Mouse (Mus musculus): Measurements from ENCODE around the gene Iqce. TPM values are rescaled to one million over a fixed set of nuclear protein-coding genes. Genes with fewer than 3 reads are reported as not detected.
A peak's percentile ranks its signal among the peaks of the same experiment; 100 is the strongest.

Iqce gene
- polyA plus RNA-seq, 1 experiment from 2014 or later: 28.2 TPM

DNA sequence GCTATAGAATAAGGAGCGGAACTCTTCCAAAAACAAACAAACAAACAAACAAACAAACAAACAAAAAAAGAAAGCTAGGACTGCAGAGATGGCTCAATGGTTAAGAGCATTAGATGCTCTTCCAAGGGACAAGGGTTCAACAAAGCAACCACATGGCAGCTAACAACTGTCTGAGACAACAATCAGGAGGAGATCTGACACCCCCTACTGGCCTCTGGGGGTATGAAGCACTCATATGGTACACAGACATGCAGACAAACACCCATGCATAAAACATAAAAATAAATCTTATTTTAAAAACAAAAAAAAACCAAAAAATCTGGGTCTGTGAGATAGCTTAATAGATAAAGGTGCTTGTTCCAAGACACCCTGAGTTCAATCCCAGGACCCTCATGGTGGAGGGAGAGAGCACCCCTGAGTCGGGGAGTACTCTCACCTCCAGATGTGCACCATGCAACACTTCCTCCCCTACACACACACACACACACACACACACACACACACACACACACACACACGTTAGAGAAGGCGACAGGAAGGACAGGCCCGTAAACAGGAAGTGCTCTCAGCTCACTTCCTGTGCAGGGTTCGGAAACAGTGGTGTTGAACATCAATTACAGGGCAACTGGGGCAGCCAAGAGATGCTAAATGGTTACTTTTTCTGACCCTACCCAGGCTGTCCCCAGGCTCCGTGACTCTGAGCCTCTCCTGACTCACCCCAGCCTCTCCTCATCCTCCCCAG is 65.7 kb downstream of the Iqce start:
- Histone ChIP-seq H3K36me3 (peaks cover 78% of the 10 kb centered on the region), H3K4me2 (replicated peaks) (no peak overlapping the region), H3K9me3 (replicated peaks) (no peaks in the 10 kb centered on the region), H3K9ac (no peak overlapping the region), H3K27ac (replicated peaks) (0 out of 2 replicates have a peak overlapping the region, but pooled peaks have one; percentile 3), H3K4me1 (peaks cover 22% of the 10 kb centered on the region), H3K4me3 (replicated peaks) (no peak overlapping the region), H3K27me3 (no peaks in the 10 kb centered on the region)
- WGBS: 78% methylated on average over 7 of the region's 7 CpGs
- no peak for ATAC-seq (ENCODE audit: insufficient number of reproducible peaks, low FRiP score, low TSS enrichment, low read depth)

DNA sequence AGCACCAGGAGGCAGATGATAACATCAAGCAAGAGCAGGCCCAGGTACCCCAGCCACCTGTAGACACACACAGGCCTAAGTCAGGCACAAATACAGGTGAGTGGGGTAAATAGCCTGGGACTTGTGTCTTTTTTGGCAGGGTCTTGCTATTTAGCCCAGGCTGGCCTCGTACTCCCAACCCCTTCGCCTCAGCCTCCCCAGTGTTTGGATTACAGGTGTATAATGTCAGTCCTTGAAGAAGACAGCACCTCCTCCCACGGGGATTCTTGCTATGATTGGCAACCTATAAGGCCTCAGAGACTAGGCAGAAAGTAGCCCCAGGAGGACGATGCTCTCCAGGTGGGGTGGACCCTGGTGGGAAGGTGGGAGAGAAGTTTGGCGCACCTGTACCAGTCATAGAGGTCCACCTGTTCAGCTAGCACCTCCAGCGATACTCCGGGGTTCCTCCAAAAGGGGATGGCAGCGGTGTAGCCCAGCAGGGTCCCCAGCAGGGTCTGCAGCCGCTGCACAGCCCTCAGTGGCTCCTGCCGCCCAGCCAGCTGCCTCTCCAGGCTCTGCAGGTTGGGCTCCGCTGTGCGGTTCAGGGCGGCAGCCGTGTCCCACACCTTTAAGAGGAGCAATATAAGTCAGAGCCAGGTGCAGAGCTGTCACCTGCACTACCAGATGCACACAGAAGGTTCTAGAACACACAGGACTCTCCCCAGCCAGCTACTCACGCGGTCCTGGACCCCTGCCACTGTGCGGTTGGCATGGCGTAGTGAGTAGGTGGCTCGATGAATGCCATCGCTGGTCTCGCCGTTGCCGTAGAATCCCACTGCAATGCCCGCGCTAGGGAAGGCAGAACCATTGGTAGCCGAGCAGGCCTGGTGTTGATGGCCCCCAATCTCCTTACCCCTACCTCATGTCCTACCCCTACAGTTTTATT is 67.1 kb downstream of the Iqce start:
- WGBS: 94% methylated on average over 26 of the region's 26 CpGs

DNA sequence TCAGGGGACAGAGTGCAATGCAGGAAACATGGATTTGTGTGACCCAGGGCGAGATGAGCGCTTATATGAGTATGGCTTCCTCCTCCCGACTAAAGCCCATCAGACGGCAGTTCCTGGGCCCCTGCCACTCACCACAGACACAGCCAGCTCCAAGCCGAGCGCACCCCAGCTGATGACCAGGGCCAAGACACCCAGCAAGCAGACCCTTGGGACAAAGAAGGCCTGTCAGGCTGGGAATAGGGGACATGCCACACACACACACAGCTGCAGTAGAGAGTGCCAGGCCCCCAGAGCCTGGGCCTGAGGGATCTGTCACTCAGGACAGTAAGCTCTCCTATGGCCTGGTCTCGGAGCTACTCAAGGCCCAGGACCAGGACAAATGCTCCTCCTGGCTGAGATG is 68.7 kb downstream of the Iqce start:
- Histone ChIP-seq H3K27me3 (no peaks in the 10 kb centered on the region), H3K4me1 (no peaks in the 10 kb centered on the region), H3K9ac (no peak overlapping the region), H3K4me2 (replicated peaks) (no peak overlapping the region), H3K4me3 (replicated peaks) (no peak overlapping the region), H3K27ac (replicated peaks) (no peak overlapping the region), H3K36me3 (peaks cover 97% of the 10 kb centered on the region), H3K9me3 (replicated peaks) (no peaks in the 10 kb centered on the region)
- ATAC-seq (ENCODE audit: insufficient number of reproducible peaks, low FRiP score, low TSS enrichment, low read depth): no peak
- 88% methylated on average over 7 of the region's 7 CpGs for WGBS

More for the DNA sequence above, 67.1 kb downstream of the Iqce start:
- Histone ChIP-seq H3K27me3 (no peaks in the 10 kb centered on the region), H3K4me1 (peaks cover 8% of the 10 kb centered on the region), H3K4me3 (replicated peaks) (no peak overlapping the region), H3K36me3 (peaks cover 89% of the 10 kb centered on the region), H3K4me2 (replicated peaks) (no peak overlapping the region), H3K9ac (no peak overlapping the region), H3K9me3 (replicated peaks) (no peaks in the 10 kb centered on the region), H3K27ac (replicated peaks) (no peak overlapping the region)
- no peak for ATAC-seq (ENCODE audit: insufficient number of reproducible peaks, low FRiP score, low TSS enrichment, low read depth)

DNA sequence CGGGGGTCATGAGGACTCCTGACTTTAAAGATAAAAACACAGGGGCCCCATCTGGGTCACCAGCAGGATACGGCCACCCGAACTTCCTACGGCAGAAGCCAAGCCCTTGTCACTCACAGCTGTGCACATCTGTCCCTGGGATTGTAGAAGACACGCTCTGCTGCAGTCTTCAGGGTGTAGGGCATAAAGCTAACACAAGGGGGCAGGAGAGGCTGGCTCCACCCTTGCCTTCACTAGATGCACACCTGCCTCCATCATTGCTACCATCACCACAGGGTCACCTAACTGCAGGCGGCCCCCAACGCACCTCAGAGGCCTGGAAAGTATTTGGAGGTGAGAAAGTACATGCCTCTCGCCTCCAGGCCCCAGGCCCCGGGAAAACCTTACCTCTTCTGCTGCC is 73.2 kb downstream of the Iqce start:
- H3K9ac ChIP-seq: no peak overlapping the region
- ATAC-seq (ENCODE audit: insufficient number of reproducible peaks, low FRiP score, low TSS enrichment, low read depth): no peak
- no peak overlapping the region for H3K4me2 ChIP-seq (replicated peaks)
- H3K36me3 ChIP-seq: peaks cover 92% of the 10 kb centered on the region
- H3K4me1 ChIP-seq: no peaks in the 10 kb centered on the region
- no peaks in the 10 kb centered on the region for H3K9me3 ChIP-seq (replicated peaks)
- H3K27ac ChIP-seq (replicated peaks): no peak overlapping the region
- no peak overlapping the region for H3K4me3 ChIP-seq (replicated peaks)
- 93% methylated on average over 9 of the region's 9 CpGs for WGBS
- no peaks in the 10 kb centered on the region for H3K27me3 ChIP-seq

DNA sequence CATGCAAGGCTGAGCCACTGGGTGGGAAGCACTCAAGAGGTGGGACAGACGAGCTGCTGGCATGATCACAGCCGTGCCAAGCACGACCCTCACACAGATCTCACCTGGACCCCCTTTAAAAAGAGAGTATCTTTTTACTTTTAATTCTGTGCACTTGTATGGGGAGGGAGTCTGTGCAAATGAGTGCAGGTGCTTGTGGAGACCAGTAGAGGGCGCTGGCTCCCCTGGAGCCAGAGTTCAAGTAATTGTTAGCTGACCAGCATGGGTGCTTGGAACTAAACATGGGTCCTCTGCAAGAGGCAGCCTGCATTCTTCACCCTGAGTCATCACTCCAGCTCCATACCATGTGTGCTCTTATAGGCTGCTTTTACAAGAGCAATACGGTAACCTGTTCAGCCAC is 74.6 kb downstream of the Iqce start:
- Histone ChIP-seq H3K4me1 (no peaks in the 10 kb centered on the region), H3K9ac (no peak overlapping the region), H3K36me3 (peaks cover 92% of the 10 kb centered on the region), H3K4me2 (replicated peaks) (no peak overlapping the region), H3K4me3 (replicated peaks) (no peak overlapping the region), H3K27ac (replicated peaks) (no peak overlapping the region), H3K27me3 (no peaks in the 10 kb centered on the region), H3K9me3 (replicated peaks) (no peaks in the 10 kb centered on the region)
- no peak for ATAC-seq (ENCODE audit: insufficient number of reproducible peaks, low FRiP score, low TSS enrichment, low read depth)
- WGBS: 92% methylated on average over 5 of the region's 5 CpGs

DNA sequence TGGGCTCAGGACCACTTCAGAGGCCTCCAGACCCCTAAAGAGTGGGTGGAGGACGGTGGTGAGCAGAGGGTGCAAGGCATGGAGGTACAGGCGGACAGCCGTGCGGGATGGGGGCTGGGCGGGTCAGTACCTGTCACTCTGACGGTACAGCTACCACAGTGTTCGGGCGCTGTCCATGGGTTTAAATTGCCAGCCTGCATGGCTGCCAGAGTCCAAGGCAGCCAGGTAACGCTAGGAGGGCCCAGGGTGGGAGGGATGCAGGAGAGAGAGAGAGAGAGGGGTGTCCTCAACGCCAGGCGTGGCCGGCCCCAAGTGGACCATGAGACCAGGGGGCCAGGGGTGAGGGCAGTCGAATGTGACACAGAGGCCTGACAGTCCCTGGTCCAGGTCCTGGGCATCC is 77.2 kb downstream of the Iqce start:
- H3K9me3 ChIP-seq (replicated peaks): no peaks in the 10 kb centered on the region
- no peak for ATAC-seq (ENCODE audit: insufficient number of reproducible peaks, low FRiP score, low TSS enrichment, low read depth)
- peaks cover 81% of the 10 kb centered on the region for H3K36me3 ChIP-seq
- no peak overlapping the region for H3K27ac ChIP-seq (replicated peaks)
- no peaks in the 10 kb centered on the region for H3K27me3 ChIP-seq
- H3K9ac ChIP-seq: no peak overlapping the region
- no peak overlapping the region for H3K4me3 ChIP-seq (replicated peaks)
- 91% methylated on average over 13 of the region's 13 CpGs for WGBS
- no peak overlapping the region for H3K4me2 ChIP-seq (replicated peaks)
- peaks cover 20% of the 10 kb centered on the region for H3K4me1 ChIP-seq

DNA sequence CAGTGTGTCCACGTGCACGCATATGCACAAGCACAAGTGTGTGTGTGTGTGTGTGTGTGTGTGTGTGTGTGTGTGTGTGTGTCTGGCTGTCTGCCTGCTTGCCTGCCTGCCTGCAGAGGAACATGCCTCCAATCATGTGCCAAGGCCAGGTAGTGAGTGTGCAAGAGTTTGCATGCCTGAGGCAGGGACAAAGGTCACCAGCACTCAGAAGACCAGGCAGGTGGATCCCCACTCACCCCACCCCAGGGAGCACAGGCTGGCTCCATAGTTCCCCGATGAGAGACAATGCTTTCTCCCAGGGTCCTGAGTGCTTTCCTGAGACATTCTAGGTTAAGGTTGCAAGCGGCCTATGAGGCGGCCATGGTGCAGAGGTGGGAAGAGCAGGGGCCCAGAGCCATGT is 77.9 kb downstream of the Iqce start:
- H3K36me3 ChIP-seq: peaks cover 73% of the 10 kb centered on the region
- WGBS: 91% methylated on average over 5 of the region's 5 CpGs

DNA sequence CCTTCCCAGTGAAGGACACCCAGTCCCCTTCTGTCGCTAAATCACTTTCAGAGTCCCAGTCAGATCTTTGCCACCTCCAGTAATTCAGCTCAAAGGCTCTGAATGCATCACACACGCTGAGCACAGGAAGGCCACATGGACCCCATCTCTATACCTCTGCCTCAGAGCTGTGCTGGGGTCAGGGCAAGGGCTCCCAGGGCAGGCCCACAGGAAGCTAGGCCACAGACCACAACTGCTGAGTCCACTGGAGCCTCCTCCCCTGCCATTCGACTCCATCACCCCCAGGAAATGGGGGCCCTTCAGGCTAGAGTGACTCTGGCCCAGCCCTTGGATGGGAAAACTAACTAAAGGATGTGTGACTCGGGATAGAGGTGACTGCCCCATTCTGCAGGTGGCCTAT is 78.4 kb downstream of the Iqce start:
- no peak for ATAC-seq (ENCODE audit: insufficient number of reproducible peaks, low FRiP score, low TSS enrichment, low read depth)
- Histone ChIP-seq H3K4me2 (replicated peaks) (no peak overlapping the region), H3K4me1 (peaks cover 22% of the 10 kb centered on the region), H3K9me3 (replicated peaks) (no peaks in the 10 kb centered on the region), H3K4me3 (replicated peaks) (no peak overlapping the region), H3K27ac (replicated peaks) (no peak overlapping the region), H3K9ac (no peak overlapping the region), H3K36me3 (peaks cover 69% of the 10 kb centered on the region), H3K27me3 (no peaks in the 10 kb centered on the region)
- WGBS: 66% methylated on average over 4 of the region's 4 CpGs

More for the DNA sequence above, 77.9 kb downstream of the Iqce start:
- Histone ChIP-seq H3K4me1 (peaks cover 22% of the 10 kb centered on the region), H3K9me3 (replicated peaks) (no peaks in the 10 kb centered on the region), H3K9ac (no peak overlapping the region), H3K4me2 (replicated peaks) (no peak overlapping the region), H3K27me3 (no peaks in the 10 kb centered on the region), H3K4me3 (replicated peaks) (no peak overlapping the region), H3K27ac (replicated peaks) (no peak overlapping the region)
- no peak for ATAC-seq (ENCODE audit: insufficient number of reproducible peaks, low FRiP score, low TSS enrichment, low read depth)

DNA sequence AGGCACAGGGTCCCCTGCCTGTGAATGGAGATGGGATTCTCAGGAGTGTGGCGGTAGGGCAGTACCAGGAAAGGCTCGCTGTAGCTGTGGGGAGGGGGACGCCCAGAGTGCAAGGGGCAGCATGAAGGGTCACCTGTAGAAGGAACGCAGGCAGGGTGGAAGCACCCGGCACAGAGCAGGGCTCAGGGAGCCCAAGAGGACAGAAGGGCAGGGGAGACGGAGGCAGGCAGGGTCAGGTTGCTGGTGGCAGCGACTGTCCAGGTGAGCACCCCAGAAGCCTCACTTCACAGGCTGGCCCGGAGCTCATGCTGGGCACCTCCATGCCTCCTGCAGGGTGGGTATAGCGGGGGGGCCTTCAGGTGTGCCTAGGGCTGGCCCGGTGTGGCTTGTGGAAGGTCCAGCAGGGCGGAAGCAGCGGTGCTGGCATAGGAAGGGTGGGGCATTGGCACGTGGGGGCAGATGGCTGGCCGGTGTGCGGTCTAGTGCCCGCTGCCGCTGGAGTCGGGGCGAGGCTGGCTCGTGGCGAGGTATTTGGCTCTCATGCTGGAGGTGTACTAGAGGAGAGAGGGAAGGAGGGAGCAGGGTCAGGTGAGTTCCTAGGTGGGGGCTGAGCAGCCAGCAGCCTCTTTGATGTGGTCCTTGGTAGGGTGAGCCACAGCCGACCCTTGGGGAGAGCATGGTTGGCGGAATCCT is 79.1 kb downstream of the Iqce start:
- Histone ChIP-seq H3K9me3 (replicated peaks) (no peaks in the 10 kb centered on the region), H3K4me3 (replicated peaks) (no peak overlapping the region), H3K4me1 (peaks cover 22% of the 10 kb centered on the region), H3K27me3 (no peaks in the 10 kb centered on the region), H3K9ac (no peak overlapping the region), H3K27ac (replicated peaks) (no peak overlapping the region), H3K36me3 (peaks cover 62% of the 10 kb centered on the region), H3K4me2 (replicated peaks) (no peak overlapping the region)
- WGBS: 95% methylated on average over 22 of the region's 23 CpGs
- ATAC-seq (ENCODE audit: insufficient number of reproducible peaks, low FRiP score, low TSS enrichment, low read depth): no peak

DNA sequence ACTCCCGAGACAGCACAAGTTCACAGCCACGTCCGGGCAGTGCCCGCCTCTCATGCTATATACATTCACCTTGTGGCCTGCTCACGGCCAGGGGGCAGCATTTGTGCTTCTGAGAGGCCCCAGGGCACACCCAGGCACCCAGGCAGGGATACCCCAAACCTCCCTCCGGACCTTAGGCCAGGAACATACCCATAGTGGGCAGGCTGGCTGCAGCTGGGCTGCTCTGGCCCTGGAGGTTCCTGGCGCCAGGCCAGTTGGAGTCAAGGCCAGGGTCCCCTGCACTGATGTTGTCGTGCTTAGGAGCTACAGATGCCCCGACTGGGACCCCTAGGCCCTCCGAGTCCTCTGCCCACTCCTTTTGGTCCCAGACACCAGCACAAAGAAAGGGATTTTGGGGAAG is 80.7 kb downstream of the Iqce start:
- Histone ChIP-seq H3K27ac (replicated peaks) (peak overlapping the region; percentile 60), H3K27me3 (no peaks in the 10 kb centered on the region), H3K4me1 (peaks cover 26% of the 10 kb centered on the region), H3K36me3 (peaks cover 46% of the 10 kb centered on the region), H3K9ac (no peak overlapping the region; the same call in 1 of the 2 replicates), H3K4me3 (replicated peaks) (no peak overlapping the region), H3K9me3 (replicated peaks) (no peaks in the 10 kb centered on the region), H3K4me2 (replicated peaks) (no peak overlapping the region)
- no peak for ATAC-seq (ENCODE audit: insufficient number of reproducible peaks, low FRiP score, low TSS enrichment, low read depth)
- 65% methylated on average over 10 of the region's 10 CpGs for WGBS

DNA sequence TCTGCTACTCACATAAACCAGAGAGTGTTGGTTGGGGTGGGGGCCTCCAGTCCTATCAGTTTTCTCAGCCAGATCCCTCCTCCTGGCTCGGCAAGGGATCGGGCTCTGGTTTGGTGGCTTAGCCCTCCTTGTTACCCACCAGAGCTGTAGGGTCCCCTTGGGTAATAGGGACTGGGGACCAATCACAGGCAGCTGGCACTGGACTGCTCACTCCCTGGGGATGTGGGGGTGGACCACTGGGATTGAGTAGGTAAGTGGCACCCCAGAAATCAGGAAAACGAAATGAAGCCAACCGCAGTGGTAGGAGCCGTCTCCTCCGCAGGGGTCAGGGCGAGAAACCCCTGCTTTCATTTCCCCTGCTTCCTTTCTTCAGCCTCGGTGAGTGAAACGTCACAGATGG is 81.1 kb downstream of the Iqce start:
- Histone ChIP-seq H3K4me3 (replicated peaks) (no peak overlapping the region), H3K9me3 (replicated peaks) (no peaks in the 10 kb centered on the region), H3K27ac (replicated peaks) (peak overlapping the region; percentile 60), H3K4me2 (replicated peaks) (no peak overlapping the region), H3K36me3 (peaks cover 42% of the 10 kb centered on the region), H3K9ac (no peak overlapping the region), H3K4me1 (peaks cover 30% of the 10 kb centered on the region), H3K27me3 (no peaks in the 10 kb centered on the region)
- no peak for ATAC-seq (ENCODE audit: insufficient number of reproducible peaks, low FRiP score, low TSS enrichment, low read depth)
- 59% methylated on average over 9 of the region's 9 CpGs for WGBS
